Mouse (Mus musculus) mouse trophoblast stem cell (cell line): ENCODE measurements around the gene Wwox.
"Not testable (repeated sequence)": the region's sequence is repeated elsewhere in the genome, so short reads cannot be mapped to it uniquely, and the experiment has no call there.

Experiments used
- in situ Hi-C, 2 experiments: fragments of 300-500 bp; cut with MseI, MboI; formaldehyde crosslinking; loops; 2 replicates in 1 of 2; 3 replicates in 1 of 2; pipeline ENCODE4 v1.15.1; 2025

Wwox gene

DNA sequence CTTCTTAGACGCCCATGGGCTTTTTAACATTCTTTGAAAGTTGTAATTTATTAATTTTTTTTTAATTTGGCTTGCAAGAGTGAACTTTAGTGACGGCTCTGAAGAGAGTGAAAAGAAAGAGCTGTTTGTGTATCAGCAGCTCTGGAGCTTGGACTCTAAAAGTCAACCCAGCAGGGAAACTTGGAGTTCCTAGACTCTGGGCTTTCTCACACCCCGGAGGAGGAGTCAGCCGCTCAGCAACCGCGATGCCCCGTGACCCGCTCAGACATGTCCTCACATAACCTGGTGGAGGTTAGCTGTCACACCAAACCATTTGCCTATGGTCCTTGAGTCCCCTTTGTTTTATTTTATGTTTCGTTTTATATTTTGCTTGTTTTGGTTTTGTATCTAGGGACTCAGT lies 354.2 kb downstream of the Wwox start:
- in situ Hi-C loops: no loop called here

GRCm38 (mm10) chr8:114801428-114802134 lies 362.1 kb downstream of the Wwox start:
- in situ Hi-C loops: no loop called here

DNA sequence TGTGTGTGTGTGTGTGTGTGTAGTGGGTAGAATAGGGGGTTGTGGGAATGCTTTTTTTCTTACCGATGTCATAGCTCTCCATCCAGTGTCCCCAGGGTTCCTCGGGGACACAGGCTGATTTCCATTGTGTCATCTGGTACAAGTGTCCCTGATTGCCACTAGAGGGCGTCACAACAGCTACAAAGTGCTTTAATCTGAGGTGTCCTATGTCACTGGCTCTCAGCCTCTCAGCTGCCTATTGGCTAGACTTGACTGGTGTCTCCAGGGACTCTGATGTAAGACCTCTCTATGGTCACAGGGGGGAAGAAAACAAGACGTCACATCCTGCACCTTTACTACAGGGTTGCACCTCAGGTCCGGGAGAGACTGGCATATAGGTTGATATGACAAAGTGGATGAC lies 363.7 kb downstream of the Wwox start:
- in situ Hi-C loops: no loop called here

DNA sequence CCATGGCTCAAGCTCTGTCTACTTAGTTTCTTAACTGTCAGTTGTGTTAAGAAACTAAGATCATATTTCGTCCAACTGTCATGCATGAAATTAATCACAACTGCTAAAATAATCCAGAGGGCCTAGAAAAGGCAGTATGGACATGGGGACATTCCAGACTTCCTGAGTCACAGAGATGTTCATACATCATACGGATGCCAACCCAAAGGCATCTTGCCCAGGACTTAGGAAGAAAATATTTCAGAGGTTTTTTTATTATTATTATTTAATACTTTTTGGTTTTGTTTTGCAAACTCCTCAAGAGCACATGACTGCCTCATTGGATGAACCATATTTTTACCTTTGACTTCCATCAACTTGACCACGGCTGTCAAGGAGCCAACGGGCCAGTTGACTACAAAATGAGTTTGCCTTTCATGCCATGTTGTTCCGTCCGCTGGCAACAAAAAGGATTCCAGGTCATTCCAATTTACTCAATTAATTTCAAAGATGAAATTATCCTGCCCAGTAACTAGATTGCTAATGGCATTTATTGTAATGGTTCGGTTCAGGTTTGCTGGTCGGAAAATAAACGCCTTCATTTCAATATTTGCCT lies 367.5 kb downstream of the Wwox start:
- in situ Hi-C loops: no loop called here

GRCm38 (mm10) chr8:114807676-114808426 lies 368.4 kb downstream of the Wwox start:
- in situ Hi-C loops: no loop called here

- in situ Hi-C loops: no loop called here
Observed at GRCm38 (mm10) chr8:114810470-114810869, 371.0 kb downstream of the Wwox start.

GRCm38 (mm10) chr8:114813830-114814229 lies 374.4 kb downstream of the Wwox start:
- in situ Hi-C loops: no loop called here

DNA sequence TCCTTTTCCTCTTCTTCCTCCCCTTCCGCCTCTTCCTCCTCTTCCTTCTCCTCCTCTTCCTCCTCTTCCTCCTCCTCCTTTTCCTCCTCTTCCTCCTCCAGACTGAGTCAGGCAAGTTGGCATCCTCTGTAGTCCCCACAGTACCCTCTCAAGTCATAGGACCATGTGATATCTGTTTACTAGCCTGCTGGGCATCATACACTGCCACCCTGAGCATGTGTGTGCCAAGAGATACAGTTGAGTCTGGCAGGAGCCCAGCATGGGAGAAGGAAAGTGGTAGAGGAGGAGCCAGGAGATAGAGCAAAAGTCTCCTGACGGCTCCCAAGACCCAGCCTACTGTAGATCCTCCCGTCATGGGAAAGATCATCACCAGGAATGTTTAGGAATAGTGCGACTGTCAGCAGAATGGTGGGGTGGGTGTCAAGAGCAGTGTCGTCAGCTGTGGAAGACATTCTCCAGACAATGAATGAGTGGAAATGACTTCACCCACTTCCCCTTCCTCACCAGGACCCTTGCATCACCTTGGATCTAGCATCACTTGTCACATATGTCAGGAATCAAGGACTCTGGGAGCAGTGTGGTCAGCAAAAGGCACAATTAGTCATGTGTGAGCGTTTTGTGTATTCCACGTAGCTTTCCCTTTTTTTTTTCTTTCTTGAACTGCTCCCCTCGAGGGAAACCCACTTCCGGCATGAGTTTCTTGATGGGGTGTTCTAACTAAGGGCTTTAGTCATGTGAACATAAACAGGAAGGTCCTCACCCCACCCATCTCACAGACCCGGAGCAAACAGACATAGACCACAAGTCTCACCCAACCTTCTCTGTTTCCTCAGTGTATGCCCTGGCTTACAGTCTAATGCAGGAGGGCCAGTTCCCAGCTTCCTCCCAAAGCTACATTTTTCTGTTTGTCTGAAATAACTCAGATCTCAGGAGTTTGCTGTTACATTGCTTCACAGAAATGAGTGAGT lies 375.6 kb downstream of the Wwox start:
- in situ Hi-C loops: no loop called here

- in situ Hi-C loops: no loop called here
Observed at GRCm38 (mm10) chr8:114816343-114816742, 376.9 kb downstream of the Wwox start.

DNA sequence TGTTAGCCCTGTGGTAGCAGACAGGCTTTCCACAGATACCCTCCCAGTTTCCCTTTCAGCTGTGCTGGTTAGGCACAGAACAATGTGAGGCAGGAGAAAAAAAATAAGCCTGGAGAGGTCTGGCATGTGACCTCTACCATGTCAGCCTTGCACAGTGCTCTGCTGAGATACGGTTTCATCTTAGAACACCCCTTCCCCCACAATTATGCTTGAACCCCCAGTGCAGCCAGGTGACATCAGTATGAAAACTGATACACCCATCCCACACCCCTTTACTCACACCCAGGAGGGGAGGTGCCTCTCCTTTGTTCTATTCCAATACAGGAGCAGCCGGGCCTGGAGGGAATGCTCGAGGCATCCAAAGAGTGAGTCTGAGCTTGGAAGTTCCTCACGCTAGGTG lies 377.5 kb downstream of the Wwox start:
- in situ Hi-C loops: no loop called here

DNA sequence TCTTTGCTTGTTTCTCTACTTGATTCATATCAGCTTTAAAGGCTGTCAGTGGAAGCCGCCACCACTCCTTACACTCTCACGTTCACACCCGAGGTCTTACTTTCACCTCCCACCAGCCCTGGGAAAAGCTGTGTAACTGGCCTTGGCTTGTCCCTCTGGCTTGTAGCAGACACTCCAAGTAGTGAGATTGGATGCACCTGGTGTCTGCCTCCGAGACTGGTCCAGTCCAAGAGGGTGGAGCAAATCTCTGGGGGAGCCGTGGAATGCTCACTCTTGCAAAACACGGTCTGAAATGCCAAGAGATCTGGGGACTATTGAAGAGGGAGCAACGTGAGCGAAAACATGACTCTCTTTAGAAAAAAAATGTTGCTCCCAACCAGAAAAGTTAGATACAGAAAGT lies 382.1 kb downstream of the Wwox start:
- in situ Hi-C loops: no loop called here

DNA sequence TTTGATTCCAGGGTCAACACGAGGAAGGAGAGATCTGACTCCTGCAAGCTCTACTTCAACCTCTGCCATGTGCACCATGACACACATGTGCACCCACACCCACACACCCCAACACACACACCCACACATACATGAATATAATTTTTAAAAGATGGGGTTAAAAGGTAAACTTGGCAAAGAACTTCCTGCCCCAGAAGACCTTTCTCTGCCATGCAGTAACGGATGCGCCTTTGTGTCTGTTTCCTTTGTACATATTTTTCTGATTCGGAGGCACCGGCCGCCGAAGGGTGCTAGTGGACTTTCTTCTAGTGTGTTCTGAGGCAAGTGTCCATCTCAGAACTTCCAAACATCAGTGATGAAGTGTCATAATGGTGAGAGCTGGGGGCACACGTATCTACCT lies 386.0 kb downstream of the Wwox start:
- in situ Hi-C loops: no loop called here

GRCm38 (mm10) chr8:114826991-114827390 lies 387.5 kb downstream of the Wwox start:
- in situ Hi-C loops: no loop called here

GRCm38 (mm10) chr8:114827810-114828209 lies 388.4 kb downstream of the Wwox start:
- in situ Hi-C loops: not testable (repeated sequence)

DNA sequence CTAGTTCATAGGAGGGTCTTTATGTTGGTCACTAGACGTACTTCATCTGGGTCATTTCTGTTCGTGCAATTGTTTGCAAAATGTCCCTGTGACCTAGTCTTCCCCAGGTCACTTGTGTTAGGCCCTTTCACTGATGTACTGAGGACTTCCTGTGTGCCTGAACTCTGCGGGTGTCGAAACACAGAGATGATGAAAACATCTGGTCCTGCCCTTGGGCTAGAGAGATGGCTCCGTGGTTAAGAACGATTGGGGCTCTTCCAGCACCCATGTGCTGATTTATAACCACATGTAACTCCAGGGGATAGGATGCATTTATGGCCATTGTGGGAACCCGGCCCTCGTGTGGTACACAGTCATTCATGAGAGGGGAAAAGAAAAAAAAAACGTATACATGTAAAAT lies 392.1 kb downstream of the Wwox start:
- in situ Hi-C loops: no loop called here

DNA sequence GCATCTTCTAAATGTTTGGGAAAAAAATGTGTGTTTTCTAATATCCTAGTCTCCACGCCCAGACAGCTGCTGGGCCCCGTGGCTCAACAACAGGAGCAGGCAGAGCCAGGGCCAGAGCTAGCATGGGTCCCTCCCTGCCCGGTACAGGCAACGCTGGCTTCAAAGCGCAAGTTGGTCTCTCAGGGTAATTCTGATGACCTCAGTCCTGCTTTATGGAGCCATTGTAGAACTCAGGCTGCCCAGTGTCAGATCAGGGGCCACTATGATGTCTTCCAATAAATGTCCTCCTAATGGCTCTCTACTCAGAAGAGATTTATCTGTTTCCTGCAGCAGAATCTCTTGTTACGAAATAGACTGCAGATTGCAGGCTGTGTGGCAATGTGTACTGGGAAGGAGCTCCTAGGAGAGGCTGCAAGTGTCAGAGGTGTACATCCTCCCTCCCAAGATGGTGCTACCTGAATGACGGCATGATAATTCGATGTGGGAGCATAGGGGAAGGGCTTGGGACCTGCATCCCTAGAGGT lies 392.9 kb downstream of the Wwox start:
- in situ Hi-C loops: no loop called here

DNA sequence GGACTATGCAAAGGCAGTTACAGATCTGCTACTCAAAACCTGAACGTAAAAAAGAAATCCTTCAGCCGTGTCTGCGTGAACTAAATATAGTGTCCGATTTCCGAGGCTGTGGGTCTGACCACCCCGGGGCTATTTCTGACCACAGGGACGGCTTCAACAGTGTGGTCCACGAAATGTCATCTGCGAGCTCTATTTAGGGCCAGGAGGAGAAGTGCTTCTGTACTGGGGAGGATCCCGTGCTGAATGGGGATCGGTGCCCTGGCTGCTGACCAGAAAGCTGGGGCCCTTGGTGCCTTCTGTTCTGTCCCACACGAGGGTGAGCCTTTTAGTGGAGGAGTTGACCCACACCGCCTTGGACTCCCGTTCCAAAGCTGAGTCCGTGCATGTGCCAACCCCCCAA lies 395.3 kb downstream of the Wwox start:
- in situ Hi-C loops: no loop called here

DNA sequence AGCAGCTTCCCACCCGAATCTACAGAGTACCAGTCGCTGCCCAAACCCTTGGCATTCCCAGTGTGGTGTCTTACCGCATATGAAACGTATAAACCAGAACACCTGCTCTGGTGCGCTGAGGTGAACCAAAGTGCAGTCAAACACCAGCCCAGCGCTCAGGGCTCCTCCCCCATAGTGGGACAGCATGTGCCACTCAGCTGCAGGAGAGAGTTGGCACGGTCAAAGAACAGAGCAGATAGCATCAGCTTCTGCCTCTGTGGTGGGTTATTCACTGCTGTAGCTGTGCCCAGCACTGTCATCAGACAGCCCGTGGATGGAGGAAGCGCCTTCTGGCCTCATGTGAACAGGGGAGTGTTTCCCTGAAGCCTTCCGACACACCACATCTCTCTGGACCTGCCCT lies 400.5 kb downstream of the Wwox start:
- in situ Hi-C loops: no loop called here

GRCm38 (mm10) chr8:114847666-114848065 lies 408.2 kb downstream of the Wwox start:
- in situ Hi-C loops: no loop called here

GRCm38 (mm10) chr8:114849461-114849860 lies 410.0 kb downstream of the Wwox start:
- in situ Hi-C loops: no loop called here

DNA sequence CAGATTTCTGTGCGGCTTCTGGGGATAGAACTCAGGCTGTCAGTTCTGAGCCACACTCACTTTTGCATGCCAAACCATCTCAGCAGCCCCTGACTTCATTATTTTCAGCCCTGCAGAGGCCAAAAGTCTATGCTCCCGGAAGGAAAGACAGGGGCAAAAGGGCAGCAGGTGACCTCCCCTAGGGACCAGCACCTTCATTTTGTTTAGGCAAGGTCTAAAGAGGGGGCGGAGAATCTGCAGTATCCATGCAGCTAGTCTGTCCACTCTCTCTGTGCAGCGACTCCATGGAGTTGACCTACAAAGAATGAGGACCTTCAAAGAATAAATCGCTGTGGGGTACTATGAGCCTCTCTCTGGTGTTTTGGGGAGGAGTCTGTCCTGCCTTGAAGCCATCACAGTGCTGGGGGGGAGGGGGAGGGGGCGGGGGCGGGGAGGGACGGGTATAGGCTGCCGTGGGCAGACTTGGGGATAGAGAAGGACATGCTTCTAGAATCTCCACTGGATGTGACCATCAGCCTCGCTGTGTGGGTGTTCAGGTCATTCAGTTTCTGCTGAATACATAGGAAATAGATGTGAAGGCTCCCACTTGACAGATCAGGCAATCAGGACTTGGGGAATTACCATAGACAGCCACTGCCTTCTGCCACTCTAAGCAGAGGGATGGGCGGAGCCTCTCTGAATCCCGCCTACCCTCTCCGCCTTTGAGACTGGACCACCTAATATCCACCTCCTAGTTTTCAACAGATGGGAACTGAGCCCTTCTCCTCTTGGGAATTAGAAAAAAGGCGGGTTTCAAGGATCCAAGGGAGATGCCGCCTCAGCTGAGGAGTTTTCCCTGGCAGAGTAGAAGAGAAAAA lies 410.8 kb downstream of the Wwox start:
- in situ Hi-C loops: no loop called here
